Mouse (Mus musculus): ENCODE measurements around the gene Slc16a5. TPM values are rescaled to one million over a fixed set of nuclear protein-coding genes. Genes with fewer than 3 reads are reported as not detected.

The Slc16a5 gene
- polyA plus RNA-seq, 1 experiment = 1.8 TPM

DNA sequence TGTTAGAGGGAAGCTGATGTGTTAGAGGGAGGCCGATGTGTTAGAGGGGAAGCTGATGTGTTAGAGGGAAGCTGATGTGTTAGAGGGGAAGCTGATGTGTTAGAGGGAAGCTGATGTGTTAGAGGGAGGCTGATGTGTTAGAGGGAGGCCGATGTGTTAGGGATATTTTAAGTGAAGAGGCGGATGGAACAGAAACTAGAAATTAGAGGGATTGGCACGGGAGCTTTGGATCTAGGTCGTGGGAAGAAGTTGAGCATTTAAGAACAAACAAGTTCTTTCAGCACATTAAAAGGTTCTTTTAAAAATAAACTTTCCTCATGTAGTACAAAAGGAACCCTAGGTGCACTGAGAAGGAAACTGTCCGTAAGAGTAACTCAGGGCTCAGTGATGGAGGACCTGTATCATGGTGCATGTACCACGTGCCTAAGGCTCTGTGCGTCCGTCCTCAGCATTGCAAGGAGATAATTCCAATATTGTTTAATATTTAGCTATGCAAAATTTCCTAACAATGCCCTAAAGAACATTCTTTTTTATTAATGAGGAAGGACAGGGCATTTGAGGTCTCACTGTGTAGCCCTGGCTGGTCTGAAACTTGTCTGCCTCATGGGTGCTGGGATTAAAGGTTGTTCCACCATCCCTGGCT, 16.1 kb downstream of the Slc16a5 start:
- peak overlapping the region; percentile 91 for H3K27ac ChIP-seq (ENCODE audit: control insufficient read depth, insufficient read depth, low read depth, low read length, poor library complexity)
- peaks cover 7% of the 10 kb centered on the region for H3K4me1 ChIP-seq (ENCODE audit: control insufficient read depth, insufficient read depth, low read length)
- peak overlapping the region; percentile 58 for H3K4me3 ChIP-seq (replicated peaks; ENCODE audit: control insufficient read depth, low read depth, low read length)
- 59% methylated on average over 9 of the region's 9 CpGs for WGBS
- TF ChIP-seq POLR2A (IDR thresholded peaks at IDR 0.05; ENCODE audit: borderline replicate concordance, control insufficient read depth, low read depth, low read length) (no peak), CTCF (IDR thresholded peaks at IDR 0.05; ENCODE audit: control insufficient read depth, insufficient read depth, low read length) (no peak)

DNA sequence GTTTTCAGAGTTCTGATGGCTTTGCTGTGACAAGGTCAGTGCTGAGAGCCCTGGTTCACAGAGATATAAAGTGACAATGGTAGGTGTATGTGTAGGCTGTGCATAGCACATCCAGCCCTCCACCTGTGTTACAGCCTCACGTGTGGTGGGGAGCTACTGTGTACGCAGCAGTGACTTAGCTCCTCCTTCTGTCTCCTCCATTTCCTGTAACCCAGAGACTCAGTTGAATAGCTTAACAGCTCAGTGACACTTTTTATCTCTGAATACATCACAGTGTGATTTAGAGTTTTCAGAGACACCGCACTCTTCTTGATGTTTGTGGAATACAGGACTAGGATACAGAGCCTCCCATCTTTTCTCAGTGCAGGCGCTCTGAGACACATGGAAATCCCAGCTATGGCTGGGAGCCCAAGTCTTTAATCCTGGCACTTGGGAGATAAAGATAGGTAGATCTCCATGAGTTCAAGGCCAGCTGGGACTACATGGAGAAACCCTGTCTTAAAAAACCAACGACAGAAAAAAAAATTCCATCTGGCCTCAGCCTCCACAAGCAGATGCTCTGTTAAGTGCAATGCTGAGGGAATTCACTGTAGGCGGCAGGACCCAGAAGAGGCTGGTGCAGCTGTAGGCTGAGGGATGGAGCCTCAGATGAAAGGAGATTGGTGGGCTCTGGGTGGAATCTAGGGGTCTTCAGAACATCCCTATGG, 19.4 kb downstream of the Slc16a5 start:
- Histone ChIP-seq H3K4me3 (replicated peaks; ENCODE audit: control insufficient read depth, low read depth, low read length) (no peak overlapping the region), H3K27ac (ENCODE audit: control insufficient read depth, insufficient read depth, low read depth, low read length, poor library complexity) (no peak overlapping the region), H3K4me1 (ENCODE audit: control insufficient read depth, insufficient read depth, low read length) (peaks cover 3% of the 10 kb centered on the region; the same call in 1 of the 2 replicates)
- TF ChIP-seq POLR2A (IDR thresholded peaks at IDR 0.05; ENCODE audit: borderline replicate concordance, control insufficient read depth, low read depth, low read length) = no peak
- no peak for TF ChIP-seq CTCF (IDR thresholded peaks at IDR 0.05; ENCODE audit: control insufficient read depth, insufficient read depth, low read length)
- 79% methylated on average over 6 of the region's 6 CpGs for WGBS

DNA sequence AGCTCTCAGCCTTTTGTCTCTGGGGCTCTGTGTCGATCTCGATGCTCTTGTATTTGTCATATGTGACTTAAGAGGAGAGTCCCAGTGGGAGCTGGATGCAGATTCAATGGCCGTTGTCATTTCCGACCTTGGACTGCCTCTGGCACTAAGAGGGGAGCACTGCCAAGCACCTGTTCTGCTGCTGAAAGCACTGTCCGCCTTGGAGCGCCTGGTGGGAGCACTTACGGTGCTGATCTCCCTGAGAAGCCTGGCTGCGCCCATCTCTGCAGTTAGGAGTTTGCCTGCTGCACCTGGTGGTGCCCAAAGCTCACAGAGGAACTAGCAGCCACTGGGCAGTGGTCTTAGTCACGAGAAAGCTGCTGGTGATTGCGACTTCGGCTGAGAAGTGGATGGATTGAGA, 21.0 kb downstream of the Slc16a5 start:
- WGBS = 70% methylated on average over 11 of the region's 11 CpGs
- Histone ChIP-seq H3K27ac (ENCODE audit: control insufficient read depth, insufficient read depth, low read depth, low read length, poor library complexity) (no peak overlapping the region), H3K4me3 (replicated peaks; ENCODE audit: control insufficient read depth, low read depth, low read length) (no peak overlapping the region), H3K4me1 (ENCODE audit: control insufficient read depth, insufficient read depth, low read length) (peaks cover 3% of the 10 kb centered on the region; the same call in 1 of the 2 replicates)
- TF ChIP-seq POLR2A (IDR thresholded peaks at IDR 0.05; ENCODE audit: borderline replicate concordance, control insufficient read depth, low read depth, low read length) (no peak), CTCF (IDR thresholded peaks at IDR 0.05; ENCODE audit: control insufficient read depth, insufficient read depth, low read length) (no peak)

DNA sequence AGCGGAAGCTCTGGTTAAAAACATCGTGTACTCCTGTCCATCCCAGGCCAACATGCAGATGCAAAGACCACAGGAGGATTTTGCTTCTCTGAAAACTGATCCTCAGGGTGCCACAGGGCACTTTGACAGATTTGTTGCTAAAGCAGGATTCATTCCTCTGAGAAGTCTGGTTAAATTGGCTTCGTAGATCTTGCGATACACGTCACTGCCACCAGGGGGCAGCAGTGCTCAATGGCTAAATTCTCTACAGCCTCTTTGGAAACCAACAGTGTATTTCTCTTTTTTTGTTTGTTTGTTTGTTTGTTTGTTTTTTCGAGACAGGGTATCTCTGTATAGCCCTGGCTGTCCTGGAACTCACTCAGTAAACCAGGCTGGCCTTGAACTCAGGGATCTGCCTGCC, 21.5 kb downstream of the Slc16a5 start:
- TF ChIP-seq POLR2A (IDR thresholded peaks at IDR 0.05; ENCODE audit: borderline replicate concordance, control insufficient read depth, low read depth, low read length) = no peak
- TF ChIP-seq CTCF (IDR thresholded peaks at IDR 0.05; ENCODE audit: control insufficient read depth, insufficient read depth, low read length) = peak; percentile 88
- H3K4me1 ChIP-seq (ENCODE audit: control insufficient read depth, insufficient read depth, low read length) = peaks cover 1% of the 10 kb centered on the region; the same call in 1 of the 2 replicates
- 25% methylated on average over 6 of the region's 6 CpGs for WGBS
- H3K4me3 ChIP-seq (replicated peaks; ENCODE audit: control insufficient read depth, low read depth, low read length) = no peak overlapping the region
- H3K27ac ChIP-seq (ENCODE audit: control insufficient read depth, insufficient read depth, low read depth, low read length, poor library complexity) = no peak overlapping the region

DNA sequence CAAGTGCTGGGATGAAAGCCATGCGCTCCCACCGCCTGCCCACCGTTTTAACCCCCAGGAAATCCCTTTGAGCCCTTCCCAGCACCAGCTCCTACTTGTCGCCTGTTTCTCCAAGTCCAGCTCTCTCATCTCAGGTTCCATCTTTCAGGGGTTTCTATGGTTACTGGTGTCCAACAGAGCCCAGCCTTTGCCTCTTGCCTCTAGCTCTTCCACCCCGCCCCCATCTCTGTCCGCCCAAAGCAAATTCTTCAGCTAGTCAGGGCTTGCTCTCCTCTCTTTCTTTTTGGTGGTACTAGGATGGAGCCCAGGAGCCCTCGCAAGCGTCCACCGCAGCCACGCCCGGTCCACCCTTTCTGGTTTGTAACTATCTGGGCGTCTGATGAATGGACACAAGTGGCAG, 22.9 kb downstream of the Slc16a5 start:
- no peaks in the 10 kb centered on the region for H3K4me1 ChIP-seq (ENCODE audit: control insufficient read depth, insufficient read depth, low read length)
- H3K4me3 ChIP-seq (replicated peaks; ENCODE audit: control insufficient read depth, low read depth, low read length) = no peak overlapping the region
- no peak overlapping the region for H3K27ac ChIP-seq (ENCODE audit: control insufficient read depth, insufficient read depth, low read depth, low read length, poor library complexity)
- 92% methylated on average over 12 of the region's 12 CpGs for WGBS
- no peak for TF ChIP-seq CTCF (IDR thresholded peaks at IDR 0.05; ENCODE audit: control insufficient read depth, insufficient read depth, low read length)
- TF ChIP-seq POLR2A (IDR thresholded peaks at IDR 0.05; ENCODE audit: borderline replicate concordance, control insufficient read depth, low read depth, low read length) = no peak

DNA sequence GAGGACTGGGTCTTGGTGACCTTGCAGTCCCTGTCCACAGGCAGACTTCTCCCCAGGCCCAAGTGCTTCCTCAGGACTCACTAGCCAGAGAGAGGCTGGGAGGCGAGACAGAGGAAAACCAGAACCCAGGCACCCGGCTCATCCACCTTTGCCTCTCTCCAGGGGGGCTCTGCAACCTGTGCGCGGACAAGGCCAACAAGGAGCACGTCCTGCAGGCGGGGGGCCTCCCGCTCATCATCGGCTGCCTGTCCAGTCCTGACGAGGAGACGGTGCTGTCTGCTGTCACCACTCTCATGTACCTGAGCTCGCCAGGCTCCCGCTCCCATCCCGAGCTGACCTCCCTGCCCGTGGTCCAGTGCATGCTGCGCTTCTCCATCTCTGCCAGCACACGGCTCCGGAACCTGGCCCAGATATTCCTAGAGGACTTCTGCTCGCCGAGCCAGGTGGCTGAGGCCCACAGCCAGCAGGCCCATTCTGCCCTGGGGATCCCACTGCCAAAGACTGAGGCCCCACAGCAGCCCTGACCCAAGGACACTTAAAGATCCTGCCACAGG, 26.4 kb downstream of the Slc16a5 start:
- no peak overlapping the region for H3K27ac ChIP-seq (ENCODE audit: control insufficient read depth, insufficient read depth, low read depth, low read length, poor library complexity)
- 93% methylated on average over 19 of the region's 19 CpGs for WGBS
- TF ChIP-seq CTCF (IDR thresholded peaks at IDR 0.05; ENCODE audit: control insufficient read depth, insufficient read depth, low read length) (no peak), POLR2A (IDR thresholded peaks at IDR 0.05; ENCODE audit: borderline replicate concordance, control insufficient read depth, low read depth, low read length) (no peak)
- no peaks in the 10 kb centered on the region for H3K4me1 ChIP-seq (ENCODE audit: control insufficient read depth, insufficient read depth, low read length)
- no peak overlapping the region for H3K4me3 ChIP-seq (replicated peaks; ENCODE audit: control insufficient read depth, low read depth, low read length)

DNA sequence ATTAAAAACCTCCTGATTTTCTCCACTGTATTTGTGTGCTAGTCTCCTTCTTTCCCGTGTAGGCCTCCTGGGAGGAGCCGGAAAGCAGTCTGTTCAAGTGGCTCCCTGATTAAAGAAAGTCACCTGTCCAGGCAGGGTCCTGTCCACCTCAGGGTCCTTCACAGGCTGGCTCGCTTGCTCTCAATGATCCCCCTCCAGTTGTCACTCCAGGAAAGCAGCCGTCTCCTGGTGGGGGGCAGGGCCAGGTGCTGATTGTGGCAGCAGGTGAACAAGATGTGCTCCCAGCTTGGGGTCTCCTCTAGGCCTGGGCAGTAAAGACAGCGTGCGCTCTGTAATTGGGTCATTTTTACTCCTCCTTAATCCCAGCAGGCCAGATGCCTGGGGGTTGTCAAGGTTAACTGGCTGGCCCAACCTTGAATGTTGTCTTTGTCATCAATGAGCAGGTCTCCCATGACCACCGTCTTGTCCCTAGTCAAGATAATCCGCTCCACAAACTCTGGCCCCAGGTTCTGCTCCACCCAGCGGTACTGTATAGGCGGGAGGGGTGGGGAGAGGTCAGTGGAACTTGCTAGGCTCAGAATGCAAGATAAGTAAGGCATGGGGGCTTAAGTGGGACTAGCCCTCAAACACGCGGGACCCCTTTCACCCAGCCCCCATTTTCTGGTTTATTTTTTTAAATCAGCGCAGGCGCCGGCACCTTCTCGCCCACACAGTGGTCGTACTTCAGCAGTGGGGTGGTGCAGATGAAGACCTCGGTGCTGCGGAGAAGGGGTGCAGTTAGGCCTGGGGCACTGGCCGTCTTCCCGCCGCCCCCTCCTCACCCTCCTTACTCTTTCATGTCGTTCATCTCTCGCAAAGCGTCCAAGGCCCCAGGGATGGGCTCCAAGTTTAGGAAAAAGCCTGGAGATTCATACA, 28.4 kb downstream of the Slc16a5 start:
- WGBS = 45% methylated on average over 25 of the region's 25 CpGs
- Histone ChIP-seq H3K4me1 (ENCODE audit: control insufficient read depth, insufficient read depth, low read length) (no peaks in the 10 kb centered on the region), H3K4me3 (replicated peaks; ENCODE audit: control insufficient read depth, low read depth, low read length) (peak overlapping the region; percentile 91), H3K27ac (ENCODE audit: control insufficient read depth, insufficient read depth, low read depth, low read length, poor library complexity) (peak overlapping the region; percentile 74; the same call in 1 of the 2 replicates)
- TF ChIP-seq POLR2A (IDR thresholded peaks at IDR 0.05; ENCODE audit: borderline replicate concordance, control insufficient read depth, low read depth, low read length) (no peak), CTCF (IDR thresholded peaks at IDR 0.05; ENCODE audit: control insufficient read depth, insufficient read depth, low read length) (no peak)
